Mouse (Mus musculus): ENCODE results near the gene Rchy1. TPM values are rescaled to one million over a fixed set of nuclear protein-coding genes. Genes with fewer than 3 reads are reported as not detected.

Gene Rchy1
- total and polyA plus RNA-seq, 3 experiments = 24.8 to 74.4 (median 26.9) TPM

DNA sequence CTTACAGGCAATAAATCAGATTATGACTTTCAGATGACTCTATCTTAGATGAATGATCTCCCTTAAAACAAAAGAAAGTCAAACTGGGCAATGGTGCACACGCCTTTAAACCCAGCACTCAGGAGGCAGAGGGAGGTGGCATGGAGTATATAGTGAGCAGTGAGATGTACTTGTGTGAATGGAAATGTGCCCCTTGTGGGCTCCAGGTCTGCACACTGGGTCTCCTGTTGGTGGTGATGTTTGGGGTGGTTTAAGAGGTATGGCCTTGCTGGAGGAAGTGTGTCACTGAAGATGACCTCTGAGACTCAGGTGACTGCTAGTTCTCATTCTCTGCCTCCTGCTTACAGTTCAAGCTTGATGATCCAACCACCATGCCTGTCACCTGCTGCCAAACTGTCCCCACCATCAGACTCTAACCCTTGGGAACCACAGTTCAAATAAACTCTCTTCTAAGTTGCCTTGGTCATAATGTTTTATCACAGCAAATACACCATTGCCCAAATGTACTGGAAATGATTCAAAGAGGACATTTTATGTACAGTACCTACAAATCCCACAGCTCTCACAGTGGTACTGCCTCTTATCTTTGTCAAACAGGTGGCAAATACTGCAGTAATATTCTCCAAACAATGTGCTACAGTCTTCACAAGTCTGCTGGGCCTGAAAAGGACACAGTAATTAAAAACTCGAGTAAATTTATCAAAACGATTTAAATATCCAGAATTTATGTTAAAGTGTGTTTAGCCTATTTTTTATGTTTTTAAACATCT is 5.7 kb downstream of the Rchy1 start:
- Histone ChIP-seq H3K9me3 (replicated peaks; ENCODE audit: insufficient read depth, low read length) (no peaks in the 10 kb centered on the region), H3K4me1 (ENCODE audit: control insufficient read depth in 1 of 2, insufficient read depth in 2 of 2, low read length in 2 of 2) (peaks cover 11 to 19% of the 10 kb centered on the region in 2 experiments), H3K9ac (ENCODE audit: control insufficient read depth, low read depth, low read length, poor library complexity, severe bottlenecking) (no peak overlapping the region), H3K79me2 (ENCODE audit: control insufficient read depth, insufficient read depth, low read length, poor library complexity) (peaks cover 20% of the 10 kb centered on the region), H3K27ac (ENCODE audit: control insufficient read depth, low read depth, low read length) (no peak overlapping the region), H3K36me3 (ENCODE audit: control insufficient read depth in 1 of 2, insufficient read depth in 2 of 2, low read length in 2 of 2) (peaks cover 19 to 35% of the 10 kb centered on the region in 2 experiments), H3K27me3 (ENCODE audit: control insufficient read depth in 1 of 2, insufficient read depth in 2 of 2, low read length in 2 of 2) (no peaks in the 10 kb centered on the region), H3K4me3 (ENCODE audit: control insufficient read depth in 1 of 2, insufficient read depth in 1 of 2, low read depth in 2 of 2, low read length in 2 of 2) (no peak overlapping the region)
- peak; percentile 28 for DNase-seq (ENCODE audit: low read depth, low spot score)
- TF ChIP-seq SMC3 (IDR thresholded peaks at IDR 0.05; ENCODE audit: low read depth, low read length) (no peak), TAL1 (IDR thresholded peaks at IDR 0.05; ENCODE audit: low read length) (peak; percentile 60), ZC3H11A (IDR thresholded peaks at IDR 0.05; ENCODE audit: low read depth, low read length) (no peak), NRF1 (IDR thresholded peaks at IDR 0.05; ENCODE audit: insufficient read depth, low read depth, low read length, poor library complexity, severe bottlenecking) (no peak), MYC (IDR thresholded peaks at IDR 0.05; ENCODE audit: low read depth, low read length) (no peak), TCF12 (IDR thresholded peaks at IDR 0.05; ENCODE audit: low read depth, low read length) (peak; percentile 35; the same call in 1 of the 2 replicates)

DNA sequence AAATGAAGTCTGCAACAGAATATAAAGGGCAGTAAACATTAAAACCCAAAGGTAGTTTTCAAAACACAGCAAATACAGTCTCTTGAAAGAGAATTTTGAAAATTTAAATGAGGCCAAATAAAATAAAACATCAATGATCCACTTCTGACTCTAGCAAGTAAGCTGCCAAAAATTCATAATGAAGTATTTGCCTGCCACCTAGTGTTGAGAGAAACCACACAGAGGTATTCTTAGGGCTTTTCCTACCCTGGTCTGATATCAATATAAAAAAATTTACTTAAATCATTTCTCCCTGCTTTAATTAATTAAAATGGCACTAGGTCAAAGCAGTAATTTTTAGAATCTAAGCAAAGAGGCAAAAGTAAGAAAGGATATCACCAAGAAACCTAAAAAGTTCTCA is 11.5 kb downstream of the Rchy1 start:
- peak; percentile 40 for DNase-seq (ENCODE audit: low read depth, low spot score)
- H3K4me3 ChIP-seq (ENCODE audit: control insufficient read depth in 1 of 2, insufficient read depth in 1 of 2, low read depth in 2 of 2, low read length in 2 of 2) = no peak overlapping the region
- H3K9me3 ChIP-seq (replicated peaks; ENCODE audit: insufficient read depth, low read length) = no peaks in the 10 kb centered on the region
- no peaks in the 10 kb centered on the region for H3K27me3 ChIP-seq (ENCODE audit: control insufficient read depth in 1 of 2, insufficient read depth in 2 of 2, low read length in 2 of 2)
- no peak overlapping the region for H3K9ac ChIP-seq (ENCODE audit: control insufficient read depth, low read depth, low read length, poor library complexity, severe bottlenecking)
- H3K36me3 ChIP-seq (ENCODE audit: control insufficient read depth in 1 of 2, insufficient read depth in 2 of 2, low read length in 2 of 2) = peaks cover 0 to 37% of the 10 kb centered on the region in 2 experiments; a peak in 2 of 4 replicates
- peak; percentile 71 for TF ChIP-seq SMC3 (IDR thresholded peaks at IDR 0.05; ENCODE audit: low read depth, low read length)
- TF ChIP-seq POLR2AphosphoS5 (IDR thresholded peaks at IDR 0.05; ENCODE audit: borderline replicate concordance, low read depth, low read length) = no peak
- no peak for TF ChIP-seq USF1 (IDR thresholded peaks at IDR 0.05; ENCODE audit: low read depth, low read length)
- TF ChIP-seq ZC3H11A (IDR thresholded peaks at IDR 0.05; ENCODE audit: low read depth, low read length) = peak; percentile 69
- peak; percentile 84 for TF ChIP-seq RAD21 (IDR thresholded peaks at IDR 0.05; ENCODE audit: low read depth, low read length)
- TF ChIP-seq MYB (IDR thresholded peaks at IDR 0.05; ENCODE audit: low read depth, low read length) = no peak
- TF ChIP-seq CTCF (IDR thresholded peaks at IDR 0.05 in 2 of 3, conservative IDR thresholded peaks at IDR 0.05 in 1 of 3; ENCODE audit: control insufficient read depth in 1 of 3, insufficient read depth in 1 of 3, low read depth in 2 of 3, low read length in 3 of 3, poor library complexity in 1 of 3, severe bottlenecking in 1 of 3) = peak in 1 of 3 experiments; percentile 65; a peak in 2 of 6 replicates
- TF ChIP-seq NRF1 (IDR thresholded peaks at IDR 0.05; ENCODE audit: insufficient read depth, low read depth, low read length, poor library complexity, severe bottlenecking) = no peak
- TF ChIP-seq NELFE (IDR thresholded peaks at IDR 0.05; ENCODE audit: low read depth, low read length) = no peak
- TF ChIP-seq CHD2 (IDR thresholded peaks at IDR 0.05; ENCODE audit: low read length) = no peak
- no peak for TF ChIP-seq MYC (IDR thresholded peaks at IDR 0.05; ENCODE audit: low read depth, low read length)
- no peaks in the 10 kb centered on the region; the same call in 1 of the 2 replicates for H3K79me2 ChIP-seq (ENCODE audit: control insufficient read depth, insufficient read depth, low read length, poor library complexity)
- H3K4me1 ChIP-seq (ENCODE audit: control insufficient read depth in 1 of 2, insufficient read depth in 2 of 2, low read length in 2 of 2) = no peaks in the 10 kb centered on the region
- H3K27ac ChIP-seq (ENCODE audit: control insufficient read depth, low read depth, low read length) = no peak overlapping the region

Data from MEL (cell line).